Mouse (Mus musculus): ENCODE results near the gene Snu13. TPM values are rescaled to one million over a fixed set of nuclear protein-coding genes. Genes with fewer than 3 reads are reported as not detected.
A peak's percentile ranks its signal among the peaks of the same experiment; 100 is the strongest.

The Snu13 gene
- polyA plus RNA-seq, 1 experiment from 2014 or later: 289 TPM

DNA sequence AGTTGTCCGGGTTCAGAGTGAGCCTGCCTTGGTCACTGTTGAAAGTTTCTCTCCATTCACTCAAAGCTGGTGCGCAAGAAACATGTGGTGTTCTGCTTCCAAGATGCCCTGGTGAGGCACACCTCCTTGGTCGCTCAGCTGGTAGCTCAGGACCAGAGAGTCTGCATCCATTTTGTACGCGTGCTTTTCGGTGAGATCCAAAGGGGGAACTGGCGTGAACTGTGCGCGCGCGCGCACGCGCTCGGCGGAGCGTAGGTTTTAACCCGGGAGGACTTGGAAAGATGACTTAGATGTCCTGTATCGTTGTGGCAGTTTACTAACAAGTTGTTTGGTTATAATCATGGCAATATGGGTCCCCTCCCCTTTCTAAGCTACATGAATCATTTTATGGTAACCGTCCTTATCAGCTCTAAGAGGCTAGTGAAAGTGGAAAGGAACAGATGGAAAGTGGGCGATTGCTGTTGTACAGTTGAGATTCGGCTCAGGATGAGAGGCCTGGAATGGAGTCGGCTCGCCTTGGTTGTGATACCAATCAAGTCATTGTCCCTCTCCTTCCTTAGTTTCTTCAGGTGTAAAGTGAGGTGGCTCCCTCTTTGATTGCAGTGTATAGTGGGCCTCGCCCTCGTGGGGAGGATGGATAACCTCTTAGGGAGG is 24.5 kb upstream of the Snu13 start:
- WGBS: 92% methylated on average over 26 of the region's 26 CpGs
- Histone ChIP-seq H3K36me3 (ENCODE audit: control insufficient read depth, insufficient read depth, low read length) (no peaks in the 10 kb centered on the region), H3K9ac (ENCODE audit: low read length) (no peak overlapping the region), H3K4me3 (ENCODE audit: low read depth, low read length) (no peak overlapping the region), H3K27me3 (ENCODE audit: control insufficient read depth, insufficient read depth, low read length) (peaks cover 19% of the 10 kb centered on the region), H3K9me3 (ENCODE audit: control insufficient read depth, low read length) (no peaks in the 10 kb centered on the region; the same call in 1 of the 2 replicates), H3K27ac (ENCODE audit: low read depth, low read length) (no peak overlapping the region), H3K4me2 (ENCODE audit: low read depth, low read length, severe bottlenecking) (no peak overlapping the region), H3K4me1 (replicated peaks; ENCODE audit: control insufficient read depth, insufficient read depth, low read length) (no peaks in the 10 kb centered on the region)
- no peak for ATAC-seq (replicated peaks; ENCODE audit: low FRiP score)
- no peak for DNase-seq (ENCODE audit: low spot score)

- Histone ChIP-seq H3K9ac (ENCODE audit: low read length) (no peak within 1 kb of the TSS), H3K36me3 (ENCODE audit: control insufficient read depth, insufficient read depth, low read length) (no peaks in the 10 kb centered on the region), H3K4me2 (ENCODE audit: low read depth, low read length, severe bottlenecking) (no peak within 1 kb of the TSS), H3K9me3 (ENCODE audit: control insufficient read depth, low read length) (no peaks in the 10 kb centered on the region; the same call in 1 of the 2 replicates), H3K4me3 (ENCODE audit: low read depth, low read length) (no peak within 1 kb of the TSS), H3K27ac (ENCODE audit: low read depth, low read length) (no peak within 1 kb of the TSS), H3K4me1 (replicated peaks; ENCODE audit: control insufficient read depth, insufficient read depth, low read length) (no peaks in the 10 kb centered on the region), H3K27me3 (ENCODE audit: control insufficient read depth, insufficient read depth, low read length) (peaks cover 22% of the 10 kb centered on the region)
- ATAC-seq (replicated peaks; ENCODE audit: low FRiP score) (no peak), DNase-seq (ENCODE audit: low spot score) (peak; percentile 58)
- 30% methylated on average over 40 of the region's 40 CpGs for WGBS
Measured at GRCm38 (mm10) chr15:82069898-82070297, 22.5 kb upstream of the Snu13 start, which contains the start of gene Mei1. Gene Mei1 (plus strand): TSS chr15:82069996.

GRCm38 (mm10) chr15:82065511-82065910 is 18.1 kb upstream of the Snu13 start:
- H3K27me3 ChIP-seq (ENCODE audit: control insufficient read depth, insufficient read depth, low read length): peaks cover 19% of the 10 kb centered on the region
- no peak for ATAC-seq (replicated peaks; ENCODE audit: low FRiP score)
- H3K9me3 ChIP-seq (ENCODE audit: control insufficient read depth, low read length): no peaks in the 10 kb centered on the region; the same call in 1 of the 2 replicates

DNA sequence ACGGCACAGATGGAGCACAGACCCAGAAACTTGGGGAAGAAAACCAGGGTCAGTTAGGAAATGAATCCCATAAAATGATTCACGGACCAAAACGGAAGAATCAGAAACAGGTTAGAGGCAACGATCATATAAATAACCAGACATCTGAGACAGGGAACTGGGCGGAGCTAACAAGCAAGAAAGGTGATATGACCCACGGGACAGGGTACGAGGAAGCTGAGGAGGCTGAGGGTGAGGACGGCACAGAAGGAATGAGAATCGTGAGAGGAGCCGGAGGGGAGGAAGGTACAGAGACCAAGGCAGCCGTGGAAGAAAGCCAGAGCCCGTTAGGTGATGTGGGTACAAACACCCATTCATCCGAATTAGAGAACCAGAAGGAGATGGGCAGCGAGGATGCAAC is 16.5 kb upstream of the Snu13 start:
- DNase-seq (ENCODE audit: low spot score) (no peak), ATAC-seq (replicated peaks; ENCODE audit: low FRiP score) (no peak)
- no peaks in the 10 kb centered on the region for H3K4me1 ChIP-seq (replicated peaks; ENCODE audit: control insufficient read depth, insufficient read depth, low read length)
- H3K27me3 ChIP-seq (ENCODE audit: control insufficient read depth, insufficient read depth, low read length): peaks cover 6% of the 10 kb centered on the region
- H3K9me3 ChIP-seq (ENCODE audit: control insufficient read depth, low read length): no peaks in the 10 kb centered on the region
- H3K27ac ChIP-seq (ENCODE audit: low read depth, low read length): no peak overlapping the region
- no peak overlapping the region for H3K4me2 ChIP-seq (ENCODE audit: low read depth, low read length, severe bottlenecking)
- WGBS: 80% methylated on average over 14 of the region's 14 CpGs
- no peak overlapping the region for H3K9ac ChIP-seq (ENCODE audit: low read length)
- no peaks in the 10 kb centered on the region for H3K36me3 ChIP-seq (ENCODE audit: control insufficient read depth, insufficient read depth, low read length)
- H3K4me3 ChIP-seq (ENCODE audit: low read depth, low read length): no peak overlapping the region

More at GRCm38 (mm10) chr15:82065511-82065910, 18.1 kb upstream of the Snu13 start:
- no peak overlapping the region for H3K9ac ChIP-seq (ENCODE audit: low read length)
- 30% methylated on average over 7 of the region's 7 CpGs for WGBS
- H3K4me3 ChIP-seq (ENCODE audit: low read depth, low read length): no peak overlapping the region
- no peak overlapping the region for H3K4me2 ChIP-seq (ENCODE audit: low read depth, low read length, severe bottlenecking)
- DNase-seq (ENCODE audit: low spot score): peak; percentile 80
- H3K27ac ChIP-seq (ENCODE audit: low read depth, low read length): no peak overlapping the region
- H3K36me3 ChIP-seq (ENCODE audit: control insufficient read depth, insufficient read depth, low read length): no peaks in the 10 kb centered on the region
- H3K4me1 ChIP-seq (replicated peaks; ENCODE audit: control insufficient read depth, insufficient read depth, low read length): no peaks in the 10 kb centered on the region

DNA sequence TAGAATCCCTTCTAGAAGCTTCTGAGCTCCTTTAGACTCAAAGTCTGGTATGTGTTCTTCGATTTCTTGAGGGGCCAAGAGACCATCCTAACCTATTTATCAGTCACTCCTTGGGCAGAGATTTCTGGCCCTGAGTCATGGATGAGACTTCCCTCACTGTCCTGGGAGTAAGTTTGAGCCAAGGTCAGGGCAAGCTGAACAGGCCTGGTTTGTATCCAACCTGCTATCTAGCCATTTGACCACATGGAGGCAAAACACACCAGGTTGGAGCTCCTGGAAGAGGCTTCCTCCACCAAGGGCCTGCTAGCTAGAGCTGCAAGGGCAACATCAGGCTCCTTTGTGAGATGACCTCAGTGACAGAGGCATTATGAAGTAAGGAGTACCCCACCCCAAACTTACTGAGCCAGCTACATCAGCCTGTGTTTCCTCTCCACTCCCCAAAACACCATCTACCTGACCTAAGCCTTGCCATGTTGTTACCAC is 11.4 kb upstream of the Snu13 start, which contains the start of gene 4930407I10Rik:
4930407I10Rik (plus strand) TSS at position 433 of the 483 bp plus-strand sequence.
- DNase-seq (ENCODE audit: low spot score) (no peak), ATAC-seq (replicated peaks; ENCODE audit: low FRiP score) (no peak)
- no peaks in the 10 kb centered on the region for H3K9me3 ChIP-seq (ENCODE audit: control insufficient read depth, low read length)
- no peak within 1 kb of the TSS for H3K4me3 ChIP-seq (ENCODE audit: low read depth, low read length)
- no peaks in the 10 kb centered on the region for H3K36me3 ChIP-seq (ENCODE audit: control insufficient read depth, insufficient read depth, low read length)
- no peaks in the 10 kb centered on the region for H3K4me1 ChIP-seq (replicated peaks; ENCODE audit: control insufficient read depth, insufficient read depth, low read length)
- 88% methylated on average over 1 of the region's 1 CpGs for WGBS
- no peak within 1 kb of the TSS for H3K27ac ChIP-seq (ENCODE audit: low read depth, low read length)
- H3K27me3 ChIP-seq (ENCODE audit: control insufficient read depth, insufficient read depth, low read length): no peaks in the 10 kb centered on the region; the same call in 1 of the 2 replicates
- no peak within 1 kb of the TSS for H3K9ac ChIP-seq (ENCODE audit: low read length)
- H3K4me2 ChIP-seq (ENCODE audit: low read depth, low read length, severe bottlenecking): no peak within 1 kb of the TSS

DNA sequence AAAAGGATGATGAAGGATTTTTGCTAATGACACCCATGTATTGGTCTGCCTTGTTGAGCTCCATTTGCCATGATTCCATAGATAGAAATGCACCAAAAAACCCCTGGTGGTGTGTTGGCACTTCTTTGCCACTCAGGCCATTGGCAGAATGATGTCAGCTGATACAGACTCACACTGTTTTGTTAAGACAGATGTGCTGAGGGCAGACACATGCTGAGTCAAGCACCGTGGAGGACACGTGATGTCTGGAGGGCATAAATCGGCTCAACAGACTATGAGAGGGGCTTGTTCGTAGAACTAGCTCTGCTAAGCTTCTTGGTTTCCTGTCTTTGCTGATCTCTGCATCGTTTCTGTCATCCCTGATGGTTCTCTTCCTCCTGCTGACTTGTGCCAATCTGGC is 5.1 kb upstream of the Snu13 start:
- Histone ChIP-seq H3K9me3 (ENCODE audit: control insufficient read depth, low read length) (no peaks in the 10 kb centered on the region), H3K36me3 (ENCODE audit: control insufficient read depth, insufficient read depth, low read length) (no peaks in the 10 kb centered on the region), H3K27me3 (ENCODE audit: control insufficient read depth, insufficient read depth, low read length) (no peaks in the 10 kb centered on the region), H3K4me3 (ENCODE audit: low read depth, low read length) (no peak overlapping the region), H3K4me2 (ENCODE audit: low read depth, low read length, severe bottlenecking) (no peak overlapping the region), H3K4me1 (replicated peaks; ENCODE audit: control insufficient read depth, insufficient read depth, low read length) (no peaks in the 10 kb centered on the region), H3K27ac (ENCODE audit: low read depth, low read length) (no peak overlapping the region), H3K9ac (ENCODE audit: low read length) (no peak overlapping the region)
- no peak for ATAC-seq (replicated peaks; ENCODE audit: low FRiP score)
- 74% methylated on average over 5 of the region's 5 CpGs for WGBS
- DNase-seq (ENCODE audit: low spot score): no peak

- H3K4me2 ChIP-seq (ENCODE audit: low read depth, low read length, severe bottlenecking): peak overlapping the region; percentile 92
- H3K36me3 ChIP-seq (ENCODE audit: control insufficient read depth, insufficient read depth, low read length): no peaks in the 10 kb centered on the region
- H3K27me3 ChIP-seq (ENCODE audit: control insufficient read depth, insufficient read depth, low read length): no peaks in the 10 kb centered on the region
- H3K9me3 ChIP-seq (ENCODE audit: control insufficient read depth, low read length): no peaks in the 10 kb centered on the region
- peak overlapping the region; percentile 93 for H3K9ac ChIP-seq (ENCODE audit: low read length)
- 4% methylated on average over 26 of the region's 26 CpGs for WGBS
- peak overlapping the region; percentile 92 for H3K4me3 ChIP-seq (ENCODE audit: low read depth, low read length)
- H3K4me1 ChIP-seq (replicated peaks; ENCODE audit: control insufficient read depth, insufficient read depth, low read length): peaks cover 6% of the 10 kb centered on the region; the same call in 1 of the 2 replicates
- DNase-seq (ENCODE audit: low spot score) (no peak), ATAC-seq (replicated peaks; ENCODE audit: low FRiP score) (0 out of 2 replicates have a peak, but pooled peaks have one; percentile 24)
- H3K27ac ChIP-seq (ENCODE audit: low read depth, low read length): no peak overlapping the region
Measured at GRCm38 (mm10) chr15:82046246-82046891, 1.0 kb downstream of the Snu13 start.

GRCm38 (mm10) chr15:82044166-82044784 is 3.1 kb downstream of the Snu13 start:
- Histone ChIP-seq H3K27me3 (ENCODE audit: control insufficient read depth, insufficient read depth, low read length) (no peaks in the 10 kb centered on the region), H3K9me3 (ENCODE audit: control insufficient read depth, low read length) (no peaks in the 10 kb centered on the region), H3K4me2 (ENCODE audit: low read depth, low read length, severe bottlenecking) (no peak overlapping the region), H3K36me3 (ENCODE audit: control insufficient read depth, insufficient read depth, low read length) (peaks cover 2% of the 10 kb centered on the region; the same call in 1 of the 2 replicates), H3K9ac (ENCODE audit: low read length) (no peak overlapping the region), H3K4me3 (ENCODE audit: low read depth, low read length) (no peak overlapping the region), H3K4me1 (replicated peaks; ENCODE audit: control insufficient read depth, insufficient read depth, low read length) (peaks cover 6% of the 10 kb centered on the region; the same call in 1 of the 2 replicates), H3K27ac (ENCODE audit: low read depth, low read length) (no peak overlapping the region)
- 97% methylated on average over 7 of the region's 7 CpGs for WGBS
- ATAC-seq (replicated peaks; ENCODE audit: low FRiP score) (no peak), DNase-seq (ENCODE audit: low spot score) (no peak)
